Mouse (Mus musculus): ENCODE results near the gene Rps27rt. TPM values are rescaled to one million over a fixed set of nuclear protein-coding genes. Genes with fewer than 3 reads are reported as not detected.
"Not testable (repeated sequence)": the region's sequence is repeated elsewhere in the genome, so short reads cannot be mapped to it uniquely, and the experiment has no call there.

The Rps27rt gene
- total RNA-seq (2021) = 41.2 and 182 TPM in 2 replicates
- long read RNA-seq, transcript Rps27rt-201 (1 exons, 374 nt) = major isoform, 55 of 55 reads
- long read RNA-seq, partial matches to known transcripts = 0 of 55 reads
- long read RNA-seq, other reads (novel, unspliced or antisense) = 0 of 55 reads

DNA sequence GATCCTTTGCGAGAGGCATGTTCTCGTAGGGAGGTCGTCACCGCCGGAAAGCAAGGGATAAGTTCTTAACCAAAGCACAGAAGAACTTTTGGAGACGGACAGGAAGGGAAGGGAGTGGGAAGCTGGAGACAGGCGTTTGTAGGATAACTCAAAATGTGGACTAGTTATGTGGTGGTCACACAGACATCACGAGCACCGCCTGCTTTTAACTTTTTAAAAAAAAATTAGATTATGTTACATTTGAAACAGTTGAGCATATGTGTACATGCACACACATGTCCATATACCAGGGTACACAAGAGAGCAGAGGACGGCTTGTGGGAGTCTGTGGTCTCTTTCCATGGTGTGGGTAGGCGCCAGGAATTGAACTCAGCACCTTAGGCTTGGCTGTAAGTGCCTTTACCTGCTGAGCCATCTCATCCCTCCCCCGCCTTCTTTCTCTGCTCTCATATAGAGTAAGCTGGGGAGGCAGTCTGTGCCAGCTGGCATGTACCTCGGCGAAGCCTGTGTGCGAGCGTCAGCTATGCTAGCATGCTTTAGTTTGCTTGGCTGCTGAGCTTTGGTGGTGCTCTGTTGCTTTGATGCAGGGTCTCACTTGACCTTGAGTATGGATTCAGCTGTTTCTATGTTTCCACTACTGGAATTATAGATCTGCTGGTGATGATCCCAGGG lies at the start of gene Rps27rt:
Gene Rps27rt (minus strand): TSS at position 51 of the 672 bp plus-strand sequence.
- no peak for DNase-seq

DNA sequence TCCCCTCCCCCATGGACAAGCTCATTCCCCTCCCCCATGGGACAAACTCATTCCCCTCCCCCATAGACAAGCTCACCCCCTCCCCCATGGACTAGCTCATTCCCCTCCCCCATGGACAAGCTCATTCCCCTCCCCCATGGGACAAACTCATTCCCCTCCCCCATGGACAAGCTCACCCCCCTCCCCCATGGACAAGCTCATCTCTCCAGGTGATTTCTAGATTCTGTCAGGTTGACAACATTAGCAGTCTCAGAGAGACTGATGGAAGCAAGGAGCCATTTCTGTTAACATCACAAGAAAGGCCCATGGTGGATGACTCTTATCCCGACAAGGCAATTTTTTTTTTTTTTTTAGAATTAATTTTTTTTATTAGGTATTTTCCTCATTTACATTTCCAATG lies 48.5 kb upstream of the Rps27rt start:
- not testable (repeated sequence) for DNase-seq

DNA sequence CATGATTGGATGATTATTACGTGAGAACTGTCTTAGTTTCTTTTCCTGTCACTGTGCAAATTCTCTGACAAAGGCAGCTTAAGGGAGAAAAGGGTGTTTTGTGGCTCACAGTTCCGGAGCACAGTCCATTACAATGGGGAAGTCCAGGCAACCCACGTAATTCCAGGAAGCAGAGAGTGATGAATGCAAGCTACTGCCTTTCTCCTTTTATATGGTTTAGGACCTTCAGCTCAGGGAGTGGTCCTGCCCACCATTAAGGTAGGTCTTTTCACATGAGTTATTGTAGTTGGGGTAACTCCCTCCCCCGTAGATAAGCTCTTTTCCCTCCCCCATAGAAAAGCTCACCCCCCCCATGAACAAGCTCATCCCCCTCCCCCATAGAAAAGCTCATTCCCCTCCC lies 48.0 kb upstream of the Rps27rt start:
- DNase-seq = no peak

DNA sequence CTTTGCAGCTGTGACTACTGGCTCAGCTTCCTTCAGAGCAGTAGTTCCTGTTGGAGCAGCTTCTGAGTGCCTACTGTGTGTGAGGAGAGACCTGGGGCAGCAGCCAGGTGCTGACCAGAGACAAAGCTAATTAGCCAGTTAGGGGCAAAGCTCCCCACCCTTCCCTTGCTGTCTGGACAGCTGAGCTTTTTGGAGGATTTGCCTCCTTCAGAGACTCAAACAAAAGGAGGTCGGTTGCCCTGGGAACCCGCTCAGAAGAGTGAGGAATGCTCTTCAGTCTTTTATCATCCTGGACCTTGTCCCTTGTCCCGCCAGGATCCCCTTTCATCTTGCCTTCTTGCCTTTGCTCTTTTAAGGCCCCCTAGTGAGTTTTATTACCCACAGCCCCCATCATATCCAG lies 46.8 kb upstream of the Rps27rt start:
- DNase-seq = no peak

DNA sequence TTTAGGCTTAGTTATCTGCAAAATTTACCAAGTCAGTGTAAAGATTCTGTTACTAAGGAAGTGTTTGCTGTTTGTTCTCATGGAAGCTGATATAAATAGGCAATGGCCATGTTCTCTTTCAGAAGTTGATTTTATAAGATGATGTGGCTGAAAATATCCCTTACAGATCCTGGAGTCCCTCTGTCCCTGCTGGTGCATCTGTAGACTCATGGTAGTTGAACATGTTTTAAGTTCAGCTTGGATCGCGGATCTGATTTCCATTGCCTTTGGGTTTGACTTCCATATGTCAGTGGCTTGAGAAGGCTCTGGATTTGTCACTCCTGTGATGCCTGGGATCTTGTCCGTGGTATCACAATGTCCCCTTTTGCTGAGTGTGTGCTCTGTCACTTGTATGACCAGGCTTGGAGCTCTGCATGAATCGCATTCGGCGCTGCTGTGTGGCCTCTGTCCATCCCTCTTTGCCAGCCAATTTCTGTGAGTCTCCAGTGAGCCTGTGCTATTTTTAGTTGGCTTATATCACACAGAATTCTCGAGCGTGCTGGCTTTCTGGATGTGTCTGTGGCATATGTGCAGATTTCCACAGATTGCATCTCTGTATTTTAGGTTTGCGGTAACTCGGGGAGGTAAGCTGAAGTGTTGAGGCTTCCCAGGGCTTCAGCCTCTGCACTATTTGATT lies 41.3 kb upstream of the Rps27rt start:
- no peak for DNase-seq

DNA sequence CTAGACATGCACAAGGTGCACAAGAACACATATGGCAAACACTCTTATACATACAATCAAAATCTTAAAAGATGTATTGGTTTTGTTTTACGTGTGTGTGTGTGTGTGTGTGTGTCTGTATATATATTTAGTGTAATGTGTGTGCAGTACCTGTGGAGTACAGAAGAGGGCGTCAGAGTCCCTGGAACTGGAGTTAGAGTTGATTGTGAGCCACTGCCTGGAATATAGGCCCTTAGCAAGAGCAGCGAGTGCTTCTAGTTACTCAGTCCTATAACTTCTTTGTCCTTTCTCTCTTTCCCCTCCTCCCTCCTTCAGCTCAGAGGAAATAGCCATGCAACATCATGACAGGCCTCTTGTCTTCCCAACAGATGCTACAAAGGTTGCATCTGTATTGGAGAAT lies 40.6 kb upstream of the Rps27rt start:
- no peak for DNase-seq

DNA sequence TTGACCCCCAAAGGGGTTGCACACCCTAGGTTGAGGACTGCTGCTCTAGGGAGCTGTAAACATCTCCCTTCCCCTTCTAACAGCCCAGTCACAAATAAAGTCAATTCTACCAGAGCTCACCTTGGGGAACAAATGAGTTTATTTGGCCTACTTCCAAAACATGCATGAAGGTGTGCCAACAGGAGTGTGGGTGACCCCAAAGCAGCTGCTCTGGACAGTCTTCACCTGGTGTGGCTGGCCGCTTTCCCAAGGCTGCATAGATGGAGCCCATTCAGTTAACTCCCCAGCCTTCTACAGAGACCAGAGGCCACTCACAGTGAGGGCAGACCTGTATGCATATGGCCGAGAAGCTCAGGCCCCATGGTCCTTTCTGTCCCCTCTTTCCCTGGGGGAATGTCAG lies 38.9 kb upstream of the Rps27rt start:
- no peak for DNase-seq

DNA sequence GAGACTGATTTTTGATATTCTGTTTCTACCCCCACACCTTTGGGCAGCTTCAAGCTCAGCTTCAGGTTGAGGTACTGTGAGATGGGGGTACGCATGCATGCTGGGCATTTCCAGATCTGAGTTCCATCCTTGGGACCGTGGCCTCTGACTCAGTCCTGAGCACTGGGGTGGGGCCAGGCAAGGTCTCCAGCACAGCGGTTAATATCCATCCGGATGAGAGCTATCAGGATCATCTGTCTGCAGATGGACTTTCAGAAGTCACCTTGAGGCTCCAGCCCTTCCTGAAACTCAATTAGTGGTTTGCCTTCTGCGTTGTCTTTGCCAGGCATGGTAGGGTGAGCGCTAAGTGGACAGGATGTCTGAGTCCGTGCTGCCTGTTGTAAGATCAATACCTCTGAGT lies 37.6 kb upstream of the Rps27rt start:
- peak; percentile 13 for DNase-seq

DNA sequence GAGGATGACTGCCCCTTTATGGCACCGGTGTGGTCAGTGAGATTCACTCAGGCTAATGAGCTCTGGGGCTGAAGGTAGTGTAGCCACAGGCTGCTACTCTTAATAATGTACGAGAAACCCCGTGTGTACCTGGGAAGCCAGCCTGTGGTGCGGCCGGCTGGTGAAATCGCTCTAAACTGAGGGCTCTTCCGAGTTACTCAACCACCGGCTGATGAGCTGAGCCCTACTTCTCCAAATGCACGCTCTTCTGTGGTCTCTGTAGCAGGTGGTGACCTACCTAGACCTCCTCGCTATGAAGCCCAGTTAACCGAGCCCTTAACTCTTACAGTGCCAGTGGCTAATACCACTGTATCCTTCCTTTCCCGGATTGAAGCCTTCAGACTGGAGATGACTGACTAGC lies 29.8 kb upstream of the Rps27rt start:
- DNase-seq = no peak

DNA sequence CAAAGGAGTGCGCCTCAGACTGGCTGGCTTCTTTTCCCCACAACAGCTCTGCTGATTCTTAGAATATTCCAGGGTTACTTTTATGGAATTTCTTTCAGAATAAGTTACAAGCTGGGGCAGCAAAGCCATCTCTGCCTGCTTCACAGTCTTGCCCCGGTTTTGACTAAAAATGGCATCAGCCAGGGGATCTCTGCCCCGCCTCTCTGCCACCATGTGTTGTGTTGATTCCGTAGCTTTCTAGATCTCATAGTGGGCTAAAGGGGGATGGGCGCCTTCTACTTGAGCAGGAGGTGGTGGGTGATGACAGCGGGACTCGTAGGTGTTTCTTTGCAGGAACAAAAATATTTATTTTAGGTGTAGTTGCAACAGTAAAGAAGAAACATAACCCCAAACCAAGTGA lies 25.7 kb upstream of the Rps27rt start:
- DNase-seq = no peak

DNA sequence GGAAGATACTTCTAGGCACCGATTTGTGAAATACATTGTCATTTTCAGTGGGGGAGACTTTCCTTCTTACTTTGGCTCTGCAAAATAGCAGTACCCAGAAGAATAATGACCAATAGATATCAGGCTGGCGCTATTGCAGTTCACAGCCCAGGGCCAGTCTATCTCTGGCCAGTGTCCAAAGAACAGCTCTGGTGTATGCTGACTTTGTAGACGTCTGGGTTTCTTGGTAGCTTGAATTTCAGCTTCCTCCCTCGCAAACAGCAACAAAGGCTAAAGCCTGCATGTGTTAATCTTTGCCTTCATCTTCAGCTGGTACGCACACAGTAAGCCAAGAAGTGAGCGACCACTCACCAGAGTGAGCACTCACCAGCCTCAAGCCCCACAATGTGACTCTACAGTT lies 25.2 kb upstream of the Rps27rt start:
- no peak for DNase-seq

DNA sequence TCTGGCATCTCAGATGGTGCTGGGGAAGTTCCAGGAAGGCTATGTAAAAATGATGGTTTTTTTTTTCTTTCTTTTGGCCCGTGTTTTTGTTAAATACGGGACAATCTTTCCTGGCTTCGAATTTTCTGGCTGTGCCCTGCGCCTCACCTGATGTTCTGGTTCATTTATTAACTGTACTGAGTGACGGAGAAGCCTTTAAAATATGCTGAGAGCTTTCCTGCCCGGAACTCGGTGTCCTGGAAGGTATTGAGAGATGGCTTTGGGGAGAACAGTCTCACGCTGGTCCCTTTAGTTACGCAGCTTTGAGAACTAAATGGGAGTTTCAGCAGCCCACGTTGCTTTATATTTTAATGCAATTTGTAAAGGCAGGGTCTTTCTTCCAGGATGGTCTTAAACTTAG lies 22.9 kb upstream of the Rps27rt start:
- no peak for DNase-seq

DNA sequence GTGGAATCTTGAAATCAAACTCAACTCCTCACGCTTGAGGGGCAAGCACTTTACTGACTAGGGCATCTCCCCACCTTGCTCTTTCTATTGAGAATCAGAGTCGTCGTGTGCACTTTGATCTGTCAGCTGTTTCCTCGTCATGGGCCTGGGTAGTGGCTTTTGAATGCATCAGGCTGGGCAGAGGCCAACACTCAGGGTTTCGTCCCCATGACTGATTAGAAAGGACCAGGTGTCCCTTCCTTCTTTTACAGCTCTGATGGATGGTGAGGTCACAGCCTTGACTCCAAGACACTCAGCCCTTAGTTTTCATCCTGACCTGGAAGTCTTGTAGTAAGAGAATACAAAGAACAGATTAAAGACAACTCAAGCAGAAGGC lies 17.2 kb upstream of the Rps27rt start:
- DNase-seq = no peak

DNA sequence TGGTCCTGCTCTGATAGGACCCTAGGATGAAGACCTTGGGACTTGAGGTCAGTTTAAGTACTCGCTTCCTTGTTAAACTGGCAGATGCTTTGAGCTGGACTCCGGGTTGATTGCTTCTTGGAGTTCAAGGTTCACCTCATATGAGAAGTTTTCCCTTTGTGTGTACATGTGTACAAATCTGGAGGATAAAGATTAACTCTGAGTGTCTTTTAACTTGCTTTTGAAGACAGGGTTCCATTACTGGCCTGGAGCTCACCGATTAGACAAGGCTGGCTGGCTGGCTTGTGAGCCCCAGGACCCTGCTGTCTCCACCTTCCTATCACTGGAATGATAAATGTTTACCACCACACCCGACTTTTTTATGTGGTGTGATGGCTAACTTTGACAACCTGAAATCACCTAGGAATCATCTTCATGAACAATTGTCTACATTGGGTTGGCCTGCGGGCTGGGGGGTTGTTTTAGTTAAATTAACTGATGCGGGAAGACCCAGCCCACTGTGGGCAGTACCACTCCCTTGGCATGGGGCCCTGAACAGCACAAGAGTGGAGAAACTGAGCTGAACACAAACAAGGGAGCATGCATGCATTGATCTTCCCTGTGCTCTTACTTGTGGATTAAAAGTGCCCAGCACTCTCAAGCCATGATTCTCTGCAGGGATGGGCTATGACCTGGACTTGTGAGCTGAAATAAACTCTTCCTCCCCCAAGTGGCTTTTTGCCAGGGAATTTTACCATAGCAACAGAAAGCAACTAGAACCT lies 16.7 kb upstream of the Rps27rt start:
- no peak for DNase-seq

DNA sequence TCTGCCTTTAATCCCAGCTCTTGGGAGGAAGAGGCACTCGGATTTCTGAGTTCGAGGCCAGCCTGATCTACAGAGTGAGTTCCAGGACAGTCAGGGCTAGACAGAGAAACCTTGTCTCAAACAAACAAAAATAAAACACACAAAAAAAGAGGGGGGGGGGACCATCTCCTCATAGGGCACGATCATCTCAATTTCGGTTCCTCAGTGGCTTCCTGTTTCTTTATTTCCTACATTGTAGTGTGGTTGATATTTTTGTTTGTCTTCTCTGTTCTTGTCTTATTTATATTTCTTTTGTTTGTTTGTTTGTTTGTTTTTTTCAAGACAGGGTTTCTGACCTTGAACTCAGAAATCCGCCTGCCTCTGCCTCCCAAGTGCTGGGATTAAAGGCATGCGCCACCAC lies 13.9 kb upstream of the Rps27rt start:
- no peak for DNase-seq

DNA sequence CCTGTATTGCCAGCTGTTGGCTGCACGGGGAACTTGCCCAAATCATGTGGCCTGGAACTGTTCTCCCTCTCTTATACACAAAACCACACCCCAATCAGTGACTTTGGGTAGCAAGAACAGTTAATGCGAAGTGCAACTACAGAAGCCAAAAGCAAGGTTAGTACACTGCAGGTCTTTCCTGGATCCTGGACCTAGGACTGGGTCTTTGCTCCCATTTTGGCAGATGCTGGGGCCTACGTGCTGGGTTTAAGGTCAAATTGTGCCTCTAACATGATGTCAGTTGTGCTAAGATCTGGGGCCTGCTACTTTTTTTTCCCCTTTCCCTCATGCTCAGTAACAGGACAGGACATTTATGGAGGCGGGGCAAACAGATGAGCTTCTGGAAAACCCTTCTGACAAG lies 13.2 kb upstream of the Rps27rt start:
- DNase-seq = no peak

DNA sequence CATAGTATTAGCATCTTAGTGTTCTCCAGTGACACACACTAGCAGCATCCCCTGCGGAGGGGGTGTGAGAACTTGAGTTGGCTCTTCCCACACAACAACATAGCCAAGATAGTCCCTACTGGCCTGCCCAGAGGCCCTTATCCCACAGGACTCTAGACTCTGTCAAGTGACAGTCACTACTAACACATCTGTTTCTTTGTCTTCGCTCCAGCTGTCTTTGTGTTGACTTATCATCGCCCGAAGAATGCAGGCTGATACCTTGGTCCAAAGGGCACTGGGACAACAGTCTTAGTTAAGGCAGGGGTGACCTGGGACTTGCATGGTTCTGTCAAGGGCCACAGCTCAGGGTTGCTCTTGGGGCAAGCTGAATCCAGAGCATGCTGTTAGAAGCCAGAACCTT lies 12.7 kb upstream of the Rps27rt start:
- no peak for DNase-seq

DNA sequence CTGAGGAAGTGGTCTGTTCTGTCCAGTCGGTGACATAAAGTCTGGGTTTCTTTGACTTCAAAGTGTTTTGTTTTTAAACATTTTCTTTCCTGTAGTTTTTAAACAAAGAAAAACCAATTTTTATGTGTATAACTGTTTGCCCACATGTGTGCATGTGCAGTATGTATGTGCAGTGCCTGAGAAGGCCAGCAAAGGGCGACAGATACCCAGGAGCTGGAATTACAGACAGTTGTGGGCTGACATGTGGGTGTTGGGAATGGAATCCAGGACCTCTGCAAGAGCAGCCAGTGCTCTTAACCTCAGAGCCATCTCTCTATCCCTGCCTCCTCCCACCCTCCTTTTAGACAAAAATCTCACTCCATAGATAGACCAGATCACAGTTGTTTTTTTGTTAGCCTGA lies 10.0 kb upstream of the Rps27rt start:
- no peak for DNase-seq

DNA sequence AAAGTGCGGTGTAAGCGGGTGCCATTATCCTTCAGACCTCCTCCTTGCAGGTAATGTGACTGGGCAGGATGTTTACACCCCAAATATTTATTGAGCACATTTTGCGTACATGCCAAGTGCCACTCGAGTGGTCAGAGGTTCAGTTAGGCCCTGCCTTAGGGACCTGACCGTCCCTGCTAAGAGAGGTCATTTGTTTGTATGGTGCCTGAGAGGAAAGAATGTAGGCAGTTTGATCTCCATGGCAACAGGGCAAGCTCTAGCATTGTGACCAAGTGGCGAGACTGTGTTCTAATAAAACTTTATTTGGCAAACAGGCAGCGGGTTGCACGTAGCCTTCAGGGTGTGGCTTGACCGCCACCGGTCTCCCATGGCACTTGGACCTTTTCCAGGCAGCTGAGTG lies 7.9 kb upstream of the Rps27rt start:
- DNase-seq = no peak

DNA sequence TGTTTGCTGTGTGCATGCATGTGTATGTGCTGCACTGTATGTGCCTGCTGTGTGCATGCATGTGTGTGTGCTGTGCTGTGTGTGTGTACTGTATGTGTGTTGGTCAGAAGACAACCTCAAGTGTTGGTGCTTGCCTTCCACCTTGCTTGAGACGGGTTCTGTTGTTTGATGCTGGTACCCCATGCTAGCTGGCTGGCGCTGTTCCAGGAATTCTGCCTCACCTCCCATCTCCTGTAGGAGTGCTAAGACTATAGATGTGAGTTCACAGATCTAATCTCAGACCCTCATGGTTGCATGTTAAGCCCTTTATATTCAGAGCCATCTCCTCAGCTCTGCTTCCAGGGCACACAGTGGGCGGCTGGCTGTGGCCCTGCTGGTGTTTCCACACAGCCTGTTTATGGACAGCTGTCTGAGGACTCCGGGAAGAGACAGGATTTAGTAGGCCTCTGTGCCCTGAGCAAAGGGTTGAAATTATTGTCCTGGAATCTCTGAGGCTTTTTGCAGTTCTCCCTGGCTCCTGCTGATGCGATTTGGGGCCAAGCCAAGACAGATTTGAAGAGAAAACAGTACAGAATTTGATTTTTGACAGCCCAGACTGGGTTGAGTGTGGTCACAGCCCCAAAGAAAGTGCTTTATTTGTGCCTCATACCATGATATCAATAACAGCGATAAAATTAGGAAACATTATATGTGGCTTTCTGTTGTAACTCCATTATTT lies 6.2 kb upstream of the Rps27rt start:
- DNase-seq = no peak

DNA sequence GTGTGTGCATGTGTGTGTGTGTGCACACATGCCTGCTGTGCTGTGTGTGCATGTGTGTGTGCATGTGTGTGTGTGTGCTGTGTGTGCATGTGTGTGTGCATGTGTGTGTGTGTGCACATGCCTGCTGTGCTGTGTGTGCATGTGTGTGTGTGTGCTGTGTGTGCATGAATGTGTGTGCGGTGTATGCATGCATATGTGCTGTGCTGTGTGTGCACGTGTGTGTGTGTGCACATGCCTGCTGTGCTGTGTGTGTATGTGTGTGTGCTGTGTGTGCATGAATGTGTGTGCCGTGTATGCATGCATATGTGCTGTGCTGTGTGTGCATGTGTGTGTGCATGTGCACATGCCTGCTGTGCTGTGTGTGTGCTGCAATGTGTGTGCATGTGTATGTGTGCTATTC lies 5.5 kb upstream of the Rps27rt start:
- no peak for DNase-seq

DNA sequence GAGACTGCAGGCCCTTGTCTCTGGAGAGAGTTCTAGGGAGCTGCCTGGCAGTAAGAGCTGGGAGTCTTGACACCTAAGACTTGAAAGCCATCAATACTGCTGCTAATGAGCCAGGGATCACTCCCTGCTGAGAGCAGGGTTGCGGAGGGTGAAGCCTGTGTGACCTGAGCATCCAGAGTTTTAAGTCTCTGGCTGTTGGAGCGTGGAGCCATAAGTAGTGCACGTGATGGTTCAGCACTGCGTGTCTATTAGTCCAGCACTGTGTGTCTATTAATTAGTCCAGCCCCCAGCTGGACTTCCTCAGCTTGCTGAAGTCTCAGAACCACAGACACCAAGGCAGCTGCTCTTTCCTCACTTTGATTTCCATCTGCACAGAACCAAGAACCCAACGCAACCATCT lies 3.8 kb upstream of the Rps27rt start:
- DNase-seq = no peak

DNA sequence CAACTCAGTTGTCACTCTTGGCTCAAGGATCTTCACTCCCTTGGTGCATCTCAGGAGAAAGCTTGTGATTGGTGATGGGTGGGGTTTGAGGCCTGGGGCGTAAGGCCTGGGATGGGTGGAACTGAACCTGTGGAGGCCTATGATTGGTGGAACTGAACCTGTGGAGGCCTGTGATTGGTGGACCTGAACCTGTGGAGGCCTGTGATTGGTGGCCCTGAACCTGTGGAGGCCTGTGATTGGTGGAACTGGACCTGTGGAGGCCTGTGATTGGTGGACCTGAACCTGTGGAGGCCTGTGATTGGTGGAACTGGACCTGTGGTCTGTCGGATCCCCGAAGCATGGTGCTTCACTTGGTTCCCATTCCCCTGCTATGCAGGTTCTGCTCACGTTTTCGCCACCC lies 3.2 kb upstream of the Rps27rt start:
- DNase-seq = no peak

Measured in adrenal gland, postnatal 25 days (tissue).